Mouse (Mus musculus) thymus, adult 2 months (tissue): ENCODE results near the gene Ogfod2.

ENCODE experiments used
- CTCF ChIP-seq: fragments of 200-500 bp; IDR thresholded peaks from 2 replicates; pipeline ENCODE4 v1.5.1; 2012; ENCODE audit warnings: mild to moderate bottlenecking, control low read depth, low read length, moderate library complexity, borderline replicate concordance; ENCODE audit not compliant: control insufficient read depth, poor library complexity, insufficient read depth; ENCODE audit errors: extremely low read depth
- POLR2A ChIP-seq: fragments of 200-500 bp; IDR thresholded peaks from 2 replicates; pipeline ENCODE4 v1.6.1; 2012; ENCODE audit warnings: mild to moderate bottlenecking, low read length, control low read depth, moderate library complexity; ENCODE audit not compliant: control insufficient read depth, poor library complexity, insufficient read depth; ENCODE audit errors: extremely low read depth

DNA sequence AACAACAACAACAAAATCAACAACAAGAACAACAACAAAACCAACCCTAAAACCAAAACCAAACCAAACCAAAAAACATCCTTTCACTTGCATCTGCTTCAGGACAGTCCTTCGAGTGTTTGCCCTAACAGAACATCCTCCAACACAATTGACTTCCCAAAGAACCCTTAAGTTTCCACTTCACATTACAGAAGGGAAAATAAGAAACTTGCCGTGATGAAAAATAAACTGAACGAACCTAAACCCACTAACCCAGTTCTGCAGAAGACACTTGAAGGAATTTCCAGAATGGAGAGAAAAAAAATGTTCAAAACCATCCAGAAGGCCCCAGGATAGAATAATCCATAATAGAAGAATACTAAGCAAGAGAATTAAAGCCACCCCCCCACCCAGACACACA lies 9.1 kb upstream of the Ogfod2 start:
- no peak for TF ChIP-seq CTCF
- no peak for TF ChIP-seq POLR2A
